Mouse (Mus musculus): ENCODE measurements at regions not wholly inside any gene's neighbourhood (a gene's known extent, or its start where the extent isn't known, plus 50 kb on each side); places are given as distances from the start of the nearest gene placed in this dataset.

DNA sequence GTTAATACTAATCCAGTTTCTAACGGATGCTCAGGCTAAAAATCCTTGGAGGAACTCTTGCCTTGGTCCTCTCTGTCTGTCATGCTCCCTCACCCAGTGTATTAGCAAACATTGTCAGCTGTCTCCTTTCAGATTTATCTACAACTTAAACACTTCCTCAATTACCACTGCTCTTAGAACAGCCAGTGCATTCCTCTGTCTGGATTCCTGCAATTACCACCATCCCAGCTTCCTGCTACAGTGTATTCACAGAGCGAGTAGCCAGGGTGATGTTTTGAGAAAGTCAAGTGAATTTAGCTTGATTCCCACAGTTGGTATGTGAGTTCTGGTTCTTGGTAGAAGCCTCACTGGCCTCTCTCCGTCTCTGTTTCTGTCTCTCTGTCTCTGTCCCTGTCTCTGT, 108.0 kb upstream of the Rbms1 start:
- ATAC-seq (replicated peaks; ENCODE audit: insufficient number of reproducible peaks, insufficient read depth, low FRiP score, low read depth), result no peak
- WGBS, result 25% methylated on average over 3 of the region's 3 CpGs

DNA sequence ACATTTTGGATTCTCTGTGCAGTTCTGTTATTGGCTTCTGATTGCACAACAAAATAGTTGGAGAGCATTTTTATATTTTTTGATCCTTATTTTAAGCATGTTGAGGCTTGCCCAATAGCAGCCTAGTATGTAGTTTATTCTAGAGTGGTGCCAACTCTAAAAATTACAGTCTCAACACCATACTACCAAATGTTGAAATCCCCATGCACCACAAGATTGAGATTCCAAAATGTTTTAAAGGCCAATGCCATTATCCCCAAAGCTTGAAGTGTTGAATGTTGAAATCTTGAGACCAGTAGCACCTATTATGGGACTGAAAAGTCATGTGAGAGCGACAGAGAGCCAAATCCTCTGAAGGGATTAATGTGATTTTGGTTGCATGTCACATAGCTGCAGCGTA, 104.9 kb upstream of the Rbms1 start:
- Histone ChIP-seq H3K4me1 (replicated peaks) (peaks cover 8% of the 10 kb centered on the region), H3K36me3 (no peaks in the 10 kb centered on the region), H3K27ac (no peak overlapping the region), H3K9me3 (replicated peaks) (no peaks in the 10 kb centered on the region), H3K4me2 (no peak overlapping the region), H3K27me3 (no peaks in the 10 kb centered on the region), H3K4me3 (no peak overlapping the region), H3K9ac (no peak overlapping the region)
- 87% methylated on average over 2 of the region's 2 CpGs for WGBS
- no peak for ATAC-seq (replicated peaks; ENCODE audit: insufficient number of reproducible peaks, insufficient read depth, low FRiP score, low read depth)

More for the DNA sequence above, 108.0 kb upstream of the Rbms1 start:
- Histone ChIP-seq H3K9me3 (replicated peaks) (no peaks in the 10 kb centered on the region), H3K9ac (no peak overlapping the region), H3K36me3 (no peaks in the 10 kb centered on the region), H3K27ac (no peak overlapping the region), H3K4me3 (no peak overlapping the region), H3K4me2 (no peak overlapping the region), H3K4me1 (replicated peaks) (peaks cover 8% of the 10 kb centered on the region), H3K27me3 (no peaks in the 10 kb centered on the region)

DNA sequence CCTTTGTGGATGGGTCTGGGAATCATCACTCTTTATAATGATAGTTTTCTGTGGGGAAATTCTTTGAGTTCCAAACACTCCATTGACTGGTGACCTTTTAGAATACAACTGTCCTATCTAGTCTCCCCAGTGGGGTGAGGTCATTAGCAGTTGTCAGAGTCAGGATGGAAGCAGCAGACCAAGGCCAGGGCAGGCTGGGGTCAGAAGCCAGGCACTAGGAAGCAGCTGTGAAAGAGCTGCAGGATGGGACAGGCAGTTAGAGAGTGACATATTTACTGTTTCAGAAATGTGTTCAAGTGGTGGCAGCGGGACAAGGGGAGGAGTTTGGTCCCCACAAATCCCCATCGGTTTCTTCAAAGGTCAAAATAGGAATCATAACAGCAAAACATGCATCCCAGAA, 99.1 kb upstream of the Rbms1 start:
- H3K9ac ChIP-seq, result no peak overlapping the region
- no peak overlapping the region for H3K4me3 ChIP-seq
- H3K36me3 ChIP-seq, result no peaks in the 10 kb centered on the region
- no peak overlapping the region for H3K27ac ChIP-seq
- no peaks in the 10 kb centered on the region for H3K27me3 ChIP-seq
- H3K4me2 ChIP-seq, result no peak overlapping the region
- WGBS, result 42% methylated on average over 2 of the region's 2 CpGs
- H3K9me3 ChIP-seq (replicated peaks), result no peaks in the 10 kb centered on the region
- no peak for ATAC-seq (replicated peaks; ENCODE audit: insufficient number of reproducible peaks, insufficient read depth, low FRiP score, low read depth)
- peaks cover 15% of the 10 kb centered on the region for H3K4me1 ChIP-seq (replicated peaks)

DNA sequence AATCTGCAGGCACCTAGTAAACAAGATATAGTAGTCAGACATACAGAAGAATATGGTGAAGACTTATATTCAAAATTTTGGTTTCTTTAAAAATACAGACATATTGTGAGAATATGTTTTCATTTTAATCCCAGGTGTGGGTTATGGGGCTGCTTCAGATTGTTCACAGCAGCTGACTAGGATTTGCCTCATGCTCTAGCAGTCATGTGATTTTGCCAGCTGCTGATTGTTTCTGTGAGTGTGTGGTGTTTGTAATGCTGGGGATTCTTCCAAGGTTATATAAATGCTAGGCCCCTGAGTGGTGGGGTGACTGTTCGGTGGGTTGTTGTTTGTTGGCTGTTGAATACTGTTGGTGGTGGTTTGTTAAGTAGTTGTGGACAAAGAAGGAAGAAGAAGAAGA, 97.9 kb upstream of the Rbms1 start:
- 78% methylated on average over 1 of the region's 1 CpGs for WGBS

DNA sequence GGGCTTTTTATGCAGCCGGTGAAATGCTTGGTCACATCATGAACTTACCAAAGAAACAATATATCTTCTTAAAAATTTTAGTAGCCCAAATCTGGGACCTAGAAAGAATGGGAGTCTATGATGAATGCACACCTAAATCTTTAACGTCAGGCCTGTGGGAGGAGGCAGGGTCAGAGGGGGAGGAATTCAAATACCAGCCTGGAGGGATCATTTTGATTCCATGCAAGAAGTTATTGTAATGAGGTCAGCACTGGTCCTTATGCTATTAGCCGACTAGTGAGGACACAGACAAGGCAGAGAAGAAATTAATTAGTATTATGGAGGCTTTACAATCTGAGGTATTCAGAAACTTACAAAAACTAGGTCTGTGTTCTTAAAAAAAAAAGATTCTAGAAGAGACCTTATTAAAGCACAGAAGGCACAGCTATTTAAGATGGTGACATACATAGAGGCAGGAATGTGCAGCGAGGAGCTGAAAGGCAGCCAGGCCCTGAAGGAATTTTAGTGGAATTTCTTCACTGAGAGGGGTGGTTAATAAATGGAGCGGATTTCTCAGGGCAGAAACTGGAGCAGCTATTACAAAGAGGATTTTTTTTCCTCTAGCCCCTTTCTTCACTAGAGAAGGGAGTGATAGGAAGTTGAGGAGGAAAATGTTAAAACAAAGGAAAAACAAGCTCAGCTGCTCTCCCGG, 95.7 kb upstream of the Rbms1 start:
- H3K4me3 ChIP-seq, result no peak overlapping the region
- H3K4me1 ChIP-seq (replicated peaks), result peaks cover 15% of the 10 kb centered on the region
- H3K9ac ChIP-seq, result no peak overlapping the region
- no peak for ATAC-seq (replicated peaks; ENCODE audit: insufficient number of reproducible peaks, insufficient read depth, low FRiP score, low read depth)
- no peak overlapping the region for H3K4me2 ChIP-seq
- WGBS, result 33% methylated on average over 6 of the region's 6 CpGs
- no peaks in the 10 kb centered on the region for H3K9me3 ChIP-seq (replicated peaks)
- H3K27ac ChIP-seq, result peak overlapping the region; percentile 50
- no peaks in the 10 kb centered on the region for H3K36me3 ChIP-seq
- H3K27me3 ChIP-seq, result no peaks in the 10 kb centered on the region

More for the DNA sequence above, 97.9 kb upstream of the Rbms1 start:
- no peak for ATAC-seq (replicated peaks; ENCODE audit: insufficient number of reproducible peaks, insufficient read depth, low FRiP score, low read depth)
- H3K9me3 ChIP-seq (replicated peaks), result no peaks in the 10 kb centered on the region
- H3K27me3 ChIP-seq, result no peaks in the 10 kb centered on the region
- no peak overlapping the region for H3K9ac ChIP-seq
- no peaks in the 10 kb centered on the region for H3K36me3 ChIP-seq
- no peak overlapping the region for H3K4me3 ChIP-seq
- H3K4me1 ChIP-seq (replicated peaks), result peaks cover 15% of the 10 kb centered on the region
- H3K4me2 ChIP-seq, result no peak overlapping the region
- H3K27ac ChIP-seq, result no peak overlapping the region

DNA sequence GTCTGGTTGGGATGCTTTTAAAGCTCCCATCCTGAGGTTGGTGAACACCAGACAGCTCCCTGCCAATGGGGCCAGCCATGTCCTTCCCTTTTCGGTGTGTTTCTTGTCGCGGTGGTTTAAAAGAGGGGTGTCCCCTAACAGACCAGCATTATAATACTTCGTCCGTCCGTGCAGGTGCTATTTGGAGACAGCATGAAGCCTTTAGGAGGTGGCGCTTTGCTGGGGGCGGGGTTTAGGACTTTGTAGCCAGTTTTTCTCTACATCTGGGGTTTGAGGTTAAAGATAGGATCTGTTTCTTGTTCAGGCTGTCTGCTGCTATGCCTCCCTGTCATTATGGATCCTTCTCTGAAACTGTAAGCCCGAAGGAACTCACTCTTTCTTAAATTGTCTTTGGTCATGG, 89.3 kb upstream of the Rbms1 start:
- Histone ChIP-seq H3K4me3 (no peak overlapping the region), H3K27me3 (no peaks in the 10 kb centered on the region), H3K36me3 (no peaks in the 10 kb centered on the region), H3K9ac (no peak overlapping the region), H3K4me2 (no peak overlapping the region), H3K4me1 (replicated peaks) (no peaks in the 10 kb centered on the region), H3K27ac (no peak overlapping the region), H3K9me3 (replicated peaks) (no peaks in the 10 kb centered on the region)
- WGBS, result 65% methylated on average over 9 of the region's 9 CpGs
- ATAC-seq (replicated peaks; ENCODE audit: insufficient number of reproducible peaks, insufficient read depth, low FRiP score, low read depth), result no peak

DNA sequence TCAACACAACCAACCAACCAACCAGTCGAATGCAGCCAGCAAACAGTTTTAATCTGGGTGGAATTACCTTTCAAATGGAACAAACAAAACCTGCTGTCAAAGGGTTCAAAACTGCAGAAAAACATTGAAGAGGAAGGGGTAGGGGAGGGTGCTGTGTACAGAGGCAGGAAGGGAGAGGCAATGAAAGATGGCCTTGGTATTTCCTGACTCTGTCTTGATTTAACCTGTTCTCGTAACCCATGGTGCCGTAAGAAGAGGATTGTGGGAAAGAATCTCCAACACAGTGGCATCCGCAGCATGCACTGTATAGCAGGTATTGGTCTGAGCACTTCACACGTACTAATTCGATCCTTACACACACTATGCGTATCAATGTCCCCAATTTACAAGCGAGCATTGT, 88.8 kb upstream of the Rbms1 start:
- H3K9ac ChIP-seq, result no peak overlapping the region
- 0 out of 2 replicates have a peak, but pooled peaks have one; percentile 47 for ATAC-seq (replicated peaks; ENCODE audit: insufficient number of reproducible peaks, insufficient read depth, low FRiP score, low read depth)
- no peak overlapping the region for H3K4me2 ChIP-seq
- H3K4me1 ChIP-seq (replicated peaks), result no peaks in the 10 kb centered on the region
- H3K4me3 ChIP-seq, result no peak overlapping the region
- no peaks in the 10 kb centered on the region for H3K27me3 ChIP-seq
- H3K36me3 ChIP-seq, result no peaks in the 10 kb centered on the region
- H3K27ac ChIP-seq, result no peak overlapping the region
- 83% methylated on average over 8 of the region's 8 CpGs for WGBS
- no peaks in the 10 kb centered on the region for H3K9me3 ChIP-seq (replicated peaks)

DNA sequence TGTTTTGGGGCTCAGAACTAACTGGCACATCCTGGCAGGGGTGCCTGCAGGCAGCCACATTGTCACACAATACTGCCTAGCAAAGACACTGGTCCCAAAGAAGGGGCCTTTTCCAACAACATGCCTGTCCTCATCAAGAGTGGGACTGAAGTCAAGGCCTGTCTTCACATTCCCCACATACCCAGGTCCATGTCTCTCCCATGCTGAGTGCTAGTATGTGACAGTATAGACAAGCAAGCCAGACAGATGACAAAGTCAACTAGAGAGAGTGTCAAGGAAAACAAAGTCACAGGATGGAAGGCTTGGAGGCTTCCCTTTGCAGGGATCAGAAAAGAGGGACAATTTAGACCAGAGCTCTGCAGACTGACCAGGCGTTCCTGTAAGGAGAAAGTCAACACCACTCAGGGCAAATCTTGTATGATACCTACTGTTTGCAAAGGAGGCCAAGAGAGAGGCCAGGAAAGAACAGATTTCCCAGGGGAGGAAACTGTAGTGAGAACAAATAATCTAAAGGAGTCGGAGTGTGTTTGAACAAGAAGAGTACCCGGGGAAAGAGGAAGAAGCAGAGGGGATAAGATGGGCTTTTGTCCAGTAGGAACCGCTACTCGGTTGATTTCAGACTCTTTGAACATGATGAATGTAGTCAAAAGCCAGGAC, 83.2 kb upstream of the Rbms1 start:
- Histone ChIP-seq H3K9me3 (replicated peaks) (no peaks in the 10 kb centered on the region), H3K27me3 (no peaks in the 10 kb centered on the region), H3K4me2 (no peak overlapping the region), H3K9ac (no peak overlapping the region), H3K4me3 (no peak overlapping the region), H3K27ac (peak overlapping the region; percentile 60), H3K4me1 (replicated peaks) (peaks cover 15% of the 10 kb centered on the region), H3K36me3 (no peaks in the 10 kb centered on the region)
- 45% methylated on average over 5 of the region's 5 CpGs for WGBS
- no peak for ATAC-seq (replicated peaks; ENCODE audit: insufficient number of reproducible peaks, insufficient read depth, low FRiP score, low read depth)

DNA sequence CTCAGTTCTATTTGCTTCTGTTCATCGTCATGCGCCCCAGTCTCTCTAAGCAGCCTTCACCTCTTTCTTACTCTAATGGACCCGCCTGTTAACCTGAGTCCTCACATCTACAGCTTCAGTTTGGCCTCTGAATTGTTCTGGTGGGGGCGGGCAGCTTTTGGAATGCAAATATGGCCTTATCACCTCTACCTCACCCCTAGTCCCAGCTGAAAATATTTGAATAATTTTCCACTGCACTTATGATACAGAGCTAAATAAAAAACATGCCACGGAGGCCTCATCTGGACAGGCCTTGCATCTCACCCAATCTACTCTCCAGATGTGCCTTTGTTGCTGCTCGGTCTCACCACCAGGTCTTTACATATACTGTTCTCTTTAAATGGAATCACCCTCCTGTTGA, 82.5 kb upstream of the Rbms1 start:
- H3K27ac ChIP-seq, result peak overlapping the region; percentile 60
- H3K9ac ChIP-seq, result no peak overlapping the region
- WGBS, result 45% methylated on average over 6 of the region's 6 CpGs
- H3K9me3 ChIP-seq (replicated peaks), result no peaks in the 10 kb centered on the region
- H3K27me3 ChIP-seq, result no peaks in the 10 kb centered on the region
- H3K4me3 ChIP-seq, result no peak overlapping the region
- ATAC-seq (replicated peaks; ENCODE audit: insufficient number of reproducible peaks, insufficient read depth, low FRiP score, low read depth), result peak; percentile 72; the same call in 1 of the 2 replicates
- H3K36me3 ChIP-seq, result no peaks in the 10 kb centered on the region
- H3K4me2 ChIP-seq, result no peak overlapping the region
- peaks cover 15% of the 10 kb centered on the region for H3K4me1 ChIP-seq (replicated peaks)

DNA sequence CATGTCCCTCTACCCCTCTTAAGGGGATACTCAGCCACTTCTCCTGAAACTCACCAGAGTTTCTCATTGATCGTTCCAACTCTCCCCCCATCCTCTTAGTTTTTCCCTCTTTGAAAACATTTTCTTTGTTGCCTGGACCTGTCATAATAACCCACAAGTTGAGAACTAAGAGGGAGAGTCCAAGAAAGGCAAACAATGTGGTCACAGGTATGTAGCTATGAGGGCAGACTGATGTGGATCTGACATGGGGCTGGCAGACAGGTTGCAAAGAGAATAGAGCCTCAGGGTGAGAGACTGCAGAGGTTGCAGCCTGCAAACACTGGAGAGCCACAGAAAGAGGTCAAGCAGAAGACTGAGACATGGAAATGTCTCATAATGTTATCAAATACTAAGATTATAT, 69.9 kb upstream of the Rbms1 start:
- ATAC-seq (replicated peaks; ENCODE audit: insufficient number of reproducible peaks, insufficient read depth, low FRiP score, low read depth), result no peak
- Histone ChIP-seq H3K27me3 (no peaks in the 10 kb centered on the region), H3K9me3 (replicated peaks) (no peaks in the 10 kb centered on the region), H3K36me3 (no peaks in the 10 kb centered on the region), H3K4me1 (replicated peaks) (no peaks in the 10 kb centered on the region), H3K4me3 (no peak overlapping the region), H3K27ac (no peak overlapping the region), H3K4me2 (no peak overlapping the region), H3K9ac (no peak overlapping the region)
- 94% methylated on average over 1 of the region's 1 CpGs for WGBS

DNA sequence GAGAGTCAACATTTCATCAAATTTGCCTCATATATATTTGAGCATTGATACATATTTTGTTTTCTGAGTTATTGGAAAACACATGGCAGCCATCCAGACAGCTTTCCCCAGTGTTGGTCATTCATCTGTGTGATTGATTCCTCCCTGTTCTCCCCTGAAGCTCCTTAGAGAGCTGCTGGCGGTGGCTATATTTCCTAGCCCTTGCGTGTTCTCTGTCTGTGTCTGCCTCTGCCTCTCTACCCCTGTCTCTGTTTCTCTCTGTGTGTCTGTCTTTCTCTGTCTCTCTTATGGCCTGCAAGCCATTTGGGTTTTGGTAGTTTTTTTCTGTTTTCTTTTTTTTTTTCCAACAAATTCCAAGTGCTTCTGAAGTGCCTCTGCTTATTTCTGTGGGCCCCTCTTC, 66.7 kb upstream of the Rbms1 start:
- no peak for ATAC-seq (replicated peaks; ENCODE audit: insufficient number of reproducible peaks, insufficient read depth, low FRiP score, low read depth)
- 84% methylated on average over 2 of the region's 2 CpGs for WGBS
- Histone ChIP-seq H3K9ac (no peak overlapping the region), H3K27ac (no peak overlapping the region), H3K4me2 (no peak overlapping the region), H3K9me3 (replicated peaks) (no peaks in the 10 kb centered on the region), H3K36me3 (no peaks in the 10 kb centered on the region), H3K4me1 (replicated peaks) (no peaks in the 10 kb centered on the region), H3K4me3 (no peak overlapping the region), H3K27me3 (no peaks in the 10 kb centered on the region)

DNA sequence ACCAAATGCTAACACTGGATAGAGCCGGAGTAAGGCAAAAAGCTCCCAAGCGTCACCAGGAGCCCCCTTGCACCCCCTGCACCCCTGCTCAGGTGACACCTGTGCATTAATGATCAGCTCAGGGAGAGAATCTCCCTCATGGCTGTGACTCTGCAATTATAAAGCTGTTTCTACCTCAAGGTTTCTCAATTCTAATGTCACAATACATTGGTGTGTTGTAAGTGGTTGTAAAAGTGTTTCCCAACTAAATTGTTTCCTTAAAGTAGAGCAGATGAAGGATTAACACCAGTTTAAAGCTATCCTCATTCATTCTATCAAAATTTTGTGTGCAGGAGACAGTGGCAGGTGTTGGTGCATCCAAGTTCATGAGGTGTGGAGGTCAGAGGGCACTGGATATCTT, 65.6 kb upstream of the Rbms1 start:
- ATAC-seq (replicated peaks; ENCODE audit: insufficient number of reproducible peaks, insufficient read depth, low FRiP score, low read depth), result no peak
- Histone ChIP-seq H3K4me3 (no peak overlapping the region), H3K27ac (no peak overlapping the region), H3K9me3 (replicated peaks) (no peaks in the 10 kb centered on the region), H3K4me2 (no peak overlapping the region), H3K4me1 (replicated peaks) (no peaks in the 10 kb centered on the region), H3K27me3 (no peaks in the 10 kb centered on the region), H3K9ac (no peak overlapping the region), H3K36me3 (no peaks in the 10 kb centered on the region)
- 66% methylated on average over 2 of the region's 2 CpGs for WGBS

All from heart, embryonic 15.5 days (tissue).